Comparison of ENCODE assay signal across 8 mouse cellular contexts in genomic region chr10:52417998-52418860, GRCm38 (mm10). TPM values are rescaled to one million over a fixed set of nuclear protein-coding genes. Genes with fewer than 3 reads are reported as not detected.
DNase-seq lines count a peak whose midpoint lies in the region; ATAC-seq and TF ChIP-seq lines count a peak whose summit lies in the region.
"Had no signal": no experiment of that assay in that cellular context is flagged by ENCODE, and none has a peak within 500 bp of the region (broad histone marks: within the 10 kb centered on the region; RNA-seq: fewer than 3 reads in every experiment).

No protein-coding gene starts in this region.

- ATAC-seq in heart, postnatal 0 days (ENCODE audit: insufficient read depth, low read depth), result peak; percentile 16
- ATAC-seq in liver, embryonic 15.5 days (ENCODE audit: insufficient read depth), result peak; percentile 13
- ATAC-seq in stomach, embryonic 14.5 days (ENCODE audit: insufficient number of reproducible peaks, insufficient read depth, low FRiP score, low read depth), result peak; percentile 11; the same call in 1 of the 2 replicates

- no peak for TF ChIP-seq EP300 in heart, postnatal 0 days (IDR thresholded peaks at IDR 0.05; ENCODE audit: low read depth)

- peaks cover 38% of the 10 kb centered on the region for H3K4me1 ChIP-seq in heart, postnatal 0 days (ENCODE audit: control insufficient read depth, insufficient read depth)
- peaks cover 37% of the 10 kb centered on the region for H3K4me1 ChIP-seq in liver, embryonic 15.5 days (replicated peaks)
- H3K4me1 ChIP-seq in stomach, embryonic 14.5 days (ENCODE audit: control insufficient read depth, insufficient read depth, low read length), result peaks cover 13% of the 10 kb centered on the region

- no peaks in the 10 kb centered on the region for H3K9me3 ChIP-seq in heart, postnatal 0 days (replicated peaks; ENCODE audit: control insufficient read depth, low read length)
- no peaks in the 10 kb centered on the region for H3K9me3 ChIP-seq in liver, embryonic 15.5 days (replicated peaks)
- no peaks in the 10 kb centered on the region for H3K9me3 ChIP-seq in stomach, embryonic 14.5 days (ENCODE audit: control insufficient read depth, low read depth, low read length)

- peak overlapping the region; percentile 68 for H3K4me2 ChIP-seq in heart, postnatal 0 days (ENCODE audit: low read depth, low read length)
- H3K4me2 ChIP-seq in liver, embryonic 15.5 days, result peak overlapping the region; percentile 91
- peak overlapping the region; percentile 58 for H3K4me2 ChIP-seq in stomach, embryonic 14.5 days (replicated peaks; ENCODE audit: low read depth, low read length)

- H3K27me3 ChIP-seq in heart, postnatal 0 days (ENCODE audit: control insufficient read depth, insufficient read depth, low read length), result no peaks in the 10 kb centered on the region
- no peaks in the 10 kb centered on the region for H3K27me3 ChIP-seq in liver, embryonic 15.5 days
- H3K27me3 ChIP-seq in stomach, embryonic 14.5 days (ENCODE audit: control insufficient read depth, insufficient read depth, low read length), result no peaks in the 10 kb centered on the region

- no peaks in the 10 kb centered on the region for H3K36me3 ChIP-seq in heart, postnatal 0 days (replicated peaks; ENCODE audit: control insufficient read depth, insufficient read depth, low read length)
- H3K36me3 ChIP-seq in liver, embryonic 15.5 days (replicated peaks), result no peaks in the 10 kb centered on the region
- H3K36me3 ChIP-seq in stomach, embryonic 14.5 days (ENCODE audit: control insufficient read depth, insufficient read depth, low read length), result peaks cover 4% of the 10 kb centered on the region; the same call in 1 of the 2 replicates

- H3K27ac ChIP-seq in heart, postnatal 0 days (ENCODE audit: low read depth), result peak overlapping the region; percentile 94
- H3K27ac ChIP-seq in liver, embryonic 15.5 days (replicated peaks), result peak overlapping the region; percentile 80
- peak overlapping the region; percentile 93 for H3K27ac ChIP-seq in stomach, embryonic 14.5 days (ENCODE audit: low read length)

- peak; percentile 2 for DNase-seq in retina, adult 2 months (ENCODE audit: low read depth, low spot score)
- DNase-seq in retina, postnatal 1 day, result no peak
- peak; percentile 24 for DNase-seq in c-Kit-positive CD71-positive TER-119-positive erythroid progenitor cells, embryonic 14.5 days (ENCODE audit: low spot score)
- peak; percentile 44 for DNase-seq in heart, postnatal 0 days (ENCODE audit: low spot score)
- no peak for DNase-seq in cerebellum, adult 8-10 months

- TF ChIP-seq CTCF in heart, postnatal 0 days (IDR thresholded peaks at IDR 0.05; ENCODE audit: low read depth), result no peak

- under 1% methylated on average over 39 of the region's 39 CpGs for WGBS in heart, postnatal 0 days
- 2% methylated on average over 39 of the region's 39 CpGs for WGBS in liver, embryonic 15.5 days (ENCODE audit: insufficient replicate concordance)
- 1% methylated on average over 39 of the region's 39 CpGs for WGBS in stomach, embryonic 14.5 days

- peak overlapping the region; percentile 88 for H3K9ac ChIP-seq in heart, postnatal 0 days (replicated peaks; ENCODE audit: low read depth, low read length)
- peak overlapping the region; percentile 84 for H3K9ac ChIP-seq in liver, embryonic 15.5 days
- H3K9ac ChIP-seq in stomach, embryonic 14.5 days (replicated peaks; ENCODE audit: low read depth, low read length), result peak overlapping the region; percentile 91

- H3K4me3 ChIP-seq in heart, postnatal 0 days (ENCODE audit: low read depth, low read length), result peak overlapping the region; percentile 95
- H3K4me3 ChIP-seq in liver, embryonic 15.5 days (replicated peaks), result peak overlapping the region; percentile 97
- H3K4me3 ChIP-seq in stomach, embryonic 14.5 days (ENCODE audit: low read depth, low read length), result peak overlapping the region; percentile 99

RNA-seq across cellular contexts. Expression of gene Nus1, which starts 0.9 kb away (rescaled TPM):
- 8.0 and 11.6 TPM in 2 replicates for total RNA-seq in heart, postnatal 0 days (2014; rRNA removed; ENCODE audit: low replicate concordance)
- 6.5 and 7.2 TPM in 2 replicates for polyA plus RNA-seq in heart, postnatal 0 days (2015; fragmentation: Nextera tagmentation; extraction: Ambion mirVana)
- 4.8 and 5.7 TPM in 2 replicates for polyA plus RNA-seq in liver, embryonic 15.5 days (2015; fragmentation: Nextera tagmentation; extraction: Ambion mirVana)
- polyA plus RNA-seq in stomach, embryonic 14.5 days (2014; fragmentation: Nextera tagmentation; extraction: Ambion mirVana), result 16.6 and 17.2 TPM in 2 replicates

RNA-seq across cellular contexts. Expression of gene Nepn, which starts 29.5 kb away (rescaled TPM):
- total RNA-seq in heart, postnatal 0 days (2014; rRNA removed; ENCODE audit: low replicate concordance), result not detected in 2 replicates
- 0.10 TPM in 1 of 2 replicates, not detected in the other for polyA plus RNA-seq in heart, postnatal 0 days (2015; fragmentation: Nextera tagmentation; extraction: Ambion mirVana)
- polyA plus RNA-seq in liver, embryonic 15.5 days (2015; fragmentation: Nextera tagmentation; extraction: Ambion mirVana), result 0.08 TPM in 1 of 2 replicates, not detected in the other
- polyA plus RNA-seq in stomach, embryonic 14.5 days (2014; fragmentation: Nextera tagmentation; extraction: Ambion mirVana), result 53.3 and 57.8 TPM in 2 replicates

RNA-seq across cellular contexts. Expression of gene Gopc, which starts 36.3 kb away (rescaled TPM):
- 7.4 and 8.1 TPM in 2 replicates for total RNA-seq in heart, postnatal 0 days (2014; rRNA removed; ENCODE audit: low replicate concordance)
- 9.2 and 10.1 TPM in 2 replicates for polyA plus RNA-seq in heart, postnatal 0 days (2015; fragmentation: Nextera tagmentation; extraction: Ambion mirVana)
- 5.0 and 5.6 TPM in 2 replicates for polyA plus RNA-seq in liver, embryonic 15.5 days (2015; fragmentation: Nextera tagmentation; extraction: Ambion mirVana)
- 19.1 and 21.3 TPM in 2 replicates for polyA plus RNA-seq in stomach, embryonic 14.5 days (2014; fragmentation: Nextera tagmentation; extraction: Ambion mirVana)

RNA-seq across cellular contexts. Expression of gene Gm26741, which starts 59.7 kb away (rescaled TPM):
- total RNA-seq in heart, postnatal 0 days (2014; rRNA removed; ENCODE audit: low replicate concordance), result not detected in 2 replicates
- polyA plus RNA-seq in heart, postnatal 0 days (2015; fragmentation: Nextera tagmentation; extraction: Ambion mirVana), result not detected in 2 replicates
- polyA plus RNA-seq in liver, embryonic 15.5 days (2015; fragmentation: Nextera tagmentation; extraction: Ambion mirVana), result not detected in 2 replicates
- not detected in 2 replicates for polyA plus RNA-seq in stomach, embryonic 14.5 days (2014; fragmentation: Nextera tagmentation; extraction: Ambion mirVana)
- total RNA-seq: gastrocnemius, postnatal 4 days had no signal

Comparison
In these comparisons a context has a peak if more than half of its experiments do, and no peak if none do; other contexts are left out.
1. DNase-seq: peak in retina, adult 2 months (single experiment), c-Kit-positive CD71-positive TER-119-positive erythroid progenitor cells, embryonic 14.5 days (single experiment) and heart, postnatal 0 days (single experiment); none in retina, postnatal 1 day (single experiment) and cerebellum, adult 8-10 months (single experiment).
2. RNA of gene Nepn, which starts 29.5 kb away (polyA plus RNA-seq): 53.3 to 57.8 TPM in stomach, embryonic 14.5 days; 0.10 TPM in heart, postnatal 0 days and 0.08 TPM in liver, embryonic 15.5 days; every median in the first group is over 10 times any median in the second.
3. Peak in every context shown above with its lines, with median percentiles within 50 percentile points of each other: ATAC-seq, H3K27ac ChIP-seq, H3K4me2 ChIP-seq, H3K4me3 ChIP-seq and H3K9ac ChIP-seq.